Mouse (Mus musculus): ENCODE measurements at regions not wholly inside any gene's neighbourhood (a gene's known extent, or its start where the extent isn't known, plus 50 kb on each side); places are given as distances from the start of the nearest gene placed in this dataset.
"Not testable (repeated sequence)": the region's sequence is repeated elsewhere in the genome, so short reads cannot be mapped to it uniquely, and the experiment has no call there.

DNA sequence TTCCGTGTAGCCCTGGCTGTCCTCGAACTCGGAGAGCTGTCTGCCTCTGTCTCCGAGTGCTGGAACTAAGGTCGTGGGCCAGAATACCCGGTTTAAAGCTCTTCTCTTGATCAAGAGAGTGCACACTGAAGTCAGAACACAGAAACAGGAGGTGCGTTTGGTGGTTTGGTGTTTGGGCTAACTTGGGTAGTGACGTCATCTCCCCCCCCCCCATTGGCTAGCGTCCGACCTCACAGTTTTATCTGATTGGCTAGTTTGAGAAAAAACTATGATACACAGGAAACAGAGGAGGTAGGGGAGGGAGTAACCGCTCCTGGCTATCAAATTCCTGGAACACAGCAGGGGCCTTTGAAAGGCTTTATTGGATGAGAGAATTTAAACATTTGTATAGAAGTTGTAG is 60.2 kb upstream of the Pim1 start:
- no peaks in the 10 kb centered on the region for H3K9me3 ChIP-seq (replicated peaks)
- no peaks in the 10 kb centered on the region for H3K27me3 ChIP-seq
- peaks cover 19% of the 10 kb centered on the region for H3K4me1 ChIP-seq
- ATAC-seq (ENCODE audit: low FRiP score) = no peak
- no peak overlapping the region for H3K4me3 ChIP-seq
- no peaks in the 10 kb centered on the region for H3K36me3 ChIP-seq
- no peak overlapping the region for H3K4me2 ChIP-seq (replicated peaks)
- H3K9ac ChIP-seq = no peak overlapping the region
- no peak overlapping the region for H3K27ac ChIP-seq
- WGBS = 88% methylated on average over 11 of the region's 11 CpGs

DNA sequence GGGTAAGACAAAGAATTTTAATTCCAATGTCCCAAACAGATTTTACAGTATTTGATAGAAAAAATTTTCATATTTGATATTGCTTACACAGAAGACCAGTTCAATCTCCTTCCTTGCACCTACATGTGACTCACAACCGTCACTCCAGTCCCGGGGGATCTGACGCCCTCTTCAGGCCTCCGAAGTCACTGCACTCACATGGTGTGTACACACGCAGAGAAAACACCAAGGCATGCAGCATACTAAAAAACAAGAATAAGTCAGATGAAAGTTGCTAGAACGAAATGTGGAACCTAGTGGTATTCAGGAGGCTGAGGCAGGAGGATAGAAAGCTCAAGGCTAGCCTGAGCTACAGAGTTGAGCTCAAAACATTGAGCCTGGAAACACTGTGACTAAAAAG is 59.7 kb upstream of the Pim1 start:
- Histone ChIP-seq H3K27ac (no peak overlapping the region), H3K4me3 (no peak overlapping the region), H3K4me2 (replicated peaks) (no peak overlapping the region), H3K36me3 (no peaks in the 10 kb centered on the region), H3K27me3 (no peaks in the 10 kb centered on the region), H3K9ac (no peak overlapping the region), H3K9me3 (replicated peaks) (no peaks in the 10 kb centered on the region), H3K4me1 (peaks cover 19% of the 10 kb centered on the region)
- ATAC-seq (ENCODE audit: low FRiP score) = no peak
- 97% methylated on average over 6 of the region's 6 CpGs for WGBS

DNA sequence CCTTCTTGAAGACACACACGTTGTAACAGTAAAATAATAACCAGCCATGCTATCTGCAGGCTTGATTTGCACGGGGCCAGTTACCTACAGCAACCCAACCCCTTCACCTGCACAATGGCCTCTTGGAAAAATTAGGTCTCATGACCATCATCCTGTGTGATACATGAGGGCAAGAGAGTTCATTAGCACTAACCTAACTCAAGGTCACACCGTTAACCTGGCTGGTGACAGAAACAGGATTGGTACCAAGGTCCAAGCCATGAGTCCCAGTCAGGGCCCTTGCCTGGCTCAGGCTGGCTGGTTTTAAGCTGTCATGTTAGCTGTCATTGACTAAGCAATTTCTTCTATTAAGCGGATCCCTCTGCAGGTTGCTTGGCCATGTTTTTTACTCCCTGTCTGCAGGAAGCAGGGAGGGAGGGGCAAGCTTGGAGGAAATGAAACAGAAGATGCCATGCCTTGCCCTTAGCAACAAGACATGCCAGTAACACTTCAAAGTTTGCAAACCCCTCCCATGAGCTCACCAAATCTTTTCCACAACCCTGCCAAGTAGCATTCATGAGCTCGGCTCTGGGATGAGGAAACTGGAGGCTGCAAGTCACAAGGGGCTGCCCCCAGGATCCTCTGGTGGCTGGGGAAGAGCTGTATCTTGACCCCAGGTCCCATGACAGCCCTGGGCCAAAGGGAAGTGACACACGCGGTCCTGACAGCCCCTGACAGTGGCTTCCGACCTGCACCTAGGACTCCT is 58.8 kb upstream of the Pim1 start:
- H3K27ac ChIP-seq = no peak overlapping the region

DNA sequence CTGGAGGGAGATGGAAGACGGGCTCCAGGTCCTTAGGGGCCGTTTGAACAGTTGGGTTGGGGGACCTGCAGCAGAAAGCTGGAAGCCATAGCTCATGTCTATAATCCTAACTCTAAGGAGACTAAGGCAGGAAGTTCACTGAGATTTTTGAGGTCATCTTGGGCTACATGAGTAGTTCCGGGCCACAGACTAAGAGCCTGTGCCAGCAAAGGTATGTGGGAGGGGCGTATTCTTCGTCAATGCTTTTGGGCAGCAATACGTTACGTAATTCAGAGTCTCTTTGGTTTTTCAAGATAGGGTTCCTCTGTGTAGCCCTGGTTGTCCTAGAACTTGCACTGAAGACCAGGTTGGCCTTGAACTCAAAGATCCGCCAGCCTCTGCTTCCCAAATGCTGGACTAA is 57.9 kb upstream of the Pim1 start:
- H3K27me3 ChIP-seq = no peaks in the 10 kb centered on the region
- no peak overlapping the region for H3K4me3 ChIP-seq
- no peaks in the 10 kb centered on the region for H3K36me3 ChIP-seq
- H3K27ac ChIP-seq = no peak overlapping the region
- H3K9ac ChIP-seq = no peak overlapping the region
- H3K4me1 ChIP-seq = peaks cover 31% of the 10 kb centered on the region
- no peak for ATAC-seq (ENCODE audit: low FRiP score)
- 94% methylated on average over 8 of the region's 8 CpGs for whole genome bisulfite sequencing
- no peaks in the 10 kb centered on the region for H3K9me3 ChIP-seq (replicated peaks)
- no peak overlapping the region for H3K4me2 ChIP-seq (replicated peaks)

More for the DNA sequence above, 58.8 kb upstream of the Pim1 start:
- Histone ChIP-seq H3K9me3 (replicated peaks) (no peaks in the 10 kb centered on the region), H3K9ac (no peak overlapping the region), H3K27me3 (no peaks in the 10 kb centered on the region), H3K4me3 (no peak overlapping the region), H3K4me1 (peaks cover 21% of the 10 kb centered on the region), H3K4me2 (replicated peaks) (no peak overlapping the region), H3K36me3 (no peaks in the 10 kb centered on the region)
- no peak for ATAC-seq (ENCODE audit: low FRiP score)
- WGBS = 61% methylated on average over 8 of the region's 8 CpGs

DNA sequence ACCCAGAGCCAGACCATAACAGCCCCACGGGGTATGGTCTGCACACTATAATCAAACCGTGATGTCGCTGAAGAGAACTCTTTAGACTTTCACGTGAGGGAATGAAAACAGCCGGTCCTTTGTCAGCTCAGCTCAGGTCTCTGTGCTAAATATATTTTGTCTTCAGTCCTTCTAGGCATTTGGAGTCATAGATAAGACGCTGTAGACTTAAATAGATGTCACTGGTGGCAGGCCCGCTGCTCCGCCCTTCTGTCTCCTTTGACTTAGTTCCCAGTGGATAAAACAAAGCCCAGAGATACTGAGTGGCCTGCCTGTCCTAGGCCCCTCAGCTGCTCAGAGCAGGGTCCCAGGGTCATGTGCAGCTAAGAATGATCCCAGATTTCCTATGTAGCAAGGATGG is 57.2 kb upstream of the Pim1 start:
- no peak overlapping the region for H3K4me2 ChIP-seq (replicated peaks)
- no peak overlapping the region for H3K9ac ChIP-seq
- no peak for ATAC-seq (ENCODE audit: low FRiP score)
- WGBS = 75% methylated on average over 8 of the region's 8 CpGs
- peaks cover 34% of the 10 kb centered on the region for H3K4me1 ChIP-seq
- no peaks in the 10 kb centered on the region for H3K36me3 ChIP-seq
- H3K27me3 ChIP-seq = no peaks in the 10 kb centered on the region
- H3K4me3 ChIP-seq = no peak overlapping the region
- H3K9me3 ChIP-seq (replicated peaks) = no peaks in the 10 kb centered on the region
- H3K27ac ChIP-seq = no peak overlapping the region

DNA sequence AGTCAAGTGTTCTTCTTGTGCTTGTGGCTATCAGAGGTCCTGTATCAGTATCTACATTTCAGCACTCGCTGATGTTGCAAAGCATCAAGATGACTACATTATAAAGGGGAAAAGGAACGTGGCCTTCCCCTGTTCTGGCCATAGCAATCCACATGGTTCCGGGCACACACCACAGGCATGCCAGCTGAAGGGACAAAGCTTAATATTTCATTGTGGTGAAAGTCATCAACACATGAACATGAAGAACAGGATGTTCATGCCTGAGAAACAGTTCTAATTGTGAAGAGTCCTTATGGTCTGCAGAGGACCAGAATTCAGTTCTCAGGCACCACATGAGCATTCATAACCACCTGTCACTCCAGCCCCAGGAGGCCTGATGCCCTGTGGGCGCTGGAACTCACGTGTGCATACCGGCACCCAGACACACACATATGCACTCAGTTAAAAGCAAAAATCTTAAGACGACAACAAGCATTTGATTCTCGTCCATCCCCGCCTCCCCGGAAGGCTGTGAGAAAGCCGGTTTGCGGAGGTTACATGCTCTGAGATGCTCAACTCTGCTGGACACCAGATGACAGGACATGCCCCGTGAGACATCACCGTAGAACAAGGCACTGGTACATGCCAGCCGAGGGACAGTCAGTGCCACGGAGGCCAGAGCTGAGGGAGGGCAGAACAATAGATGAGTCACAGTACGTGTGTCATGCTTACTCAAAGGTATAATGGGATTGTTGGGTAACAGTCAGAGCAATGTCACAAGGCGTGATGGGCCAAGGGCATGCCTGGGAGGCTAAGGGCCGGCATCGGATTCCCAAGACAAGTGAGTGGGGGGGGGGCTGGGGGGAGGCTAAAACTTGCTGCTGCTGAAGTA is 56.2 kb upstream of the Pim1 start:
- 67% methylated on average over 20 of the region's 20 CpGs for WGBS
- ATAC-seq (ENCODE audit: low FRiP score) = no peak
- Histone ChIP-seq H3K9ac (no peak overlapping the region), H3K9me3 (replicated peaks) (no peaks in the 10 kb centered on the region), H3K27ac (no peak overlapping the region), H3K36me3 (no peaks in the 10 kb centered on the region), H3K4me2 (replicated peaks) (no peak overlapping the region), H3K4me1 (peaks cover 38% of the 10 kb centered on the region), H3K27me3 (no peaks in the 10 kb centered on the region), H3K4me3 (no peak overlapping the region)

DNA sequence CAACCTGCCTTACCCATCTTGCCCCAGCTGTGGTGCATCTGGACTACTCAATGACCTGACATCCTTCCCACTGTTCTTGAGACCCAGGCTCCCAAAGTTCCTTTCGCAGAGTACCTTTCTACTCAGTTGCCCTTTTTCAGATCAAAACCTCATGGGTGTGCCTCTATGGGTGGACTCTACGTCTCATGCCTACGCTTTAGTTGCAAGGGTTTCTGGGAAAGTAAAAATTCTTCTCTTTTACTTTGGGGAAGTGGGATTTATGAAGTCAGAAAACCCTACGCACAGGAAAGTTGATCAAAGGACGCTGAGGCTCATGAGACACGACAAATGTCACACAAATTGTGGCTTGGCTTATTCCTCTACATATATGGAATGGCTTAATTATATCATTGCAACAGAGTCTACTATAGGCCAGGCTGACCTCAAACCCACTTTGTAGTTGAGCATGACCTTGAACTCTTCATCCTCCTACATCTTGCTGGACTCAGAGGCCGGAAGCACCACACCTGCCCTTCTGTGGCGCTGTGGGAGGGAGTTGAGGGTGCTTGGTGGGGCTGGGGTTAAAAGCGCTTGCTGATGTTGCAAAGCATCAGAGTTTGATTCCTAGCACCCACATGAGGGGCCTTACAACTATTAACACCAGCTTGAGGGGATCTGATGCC is 55.1 kb upstream of the Pim1 start:
- Histone ChIP-seq H3K27ac (no peak overlapping the region), H3K27me3 (no peaks in the 10 kb centered on the region), H3K4me1 (peaks cover 38% of the 10 kb centered on the region), H3K4me2 (replicated peaks) (no peak overlapping the region), H3K9ac (no peak overlapping the region), H3K36me3 (no peaks in the 10 kb centered on the region), H3K9me3 (replicated peaks) (no peaks in the 10 kb centered on the region), H3K4me3 (no peak overlapping the region)
- WGBS = 95% methylated on average over 9 of the region's 9 CpGs
- no peak for ATAC-seq (ENCODE audit: low FRiP score)

DNA sequence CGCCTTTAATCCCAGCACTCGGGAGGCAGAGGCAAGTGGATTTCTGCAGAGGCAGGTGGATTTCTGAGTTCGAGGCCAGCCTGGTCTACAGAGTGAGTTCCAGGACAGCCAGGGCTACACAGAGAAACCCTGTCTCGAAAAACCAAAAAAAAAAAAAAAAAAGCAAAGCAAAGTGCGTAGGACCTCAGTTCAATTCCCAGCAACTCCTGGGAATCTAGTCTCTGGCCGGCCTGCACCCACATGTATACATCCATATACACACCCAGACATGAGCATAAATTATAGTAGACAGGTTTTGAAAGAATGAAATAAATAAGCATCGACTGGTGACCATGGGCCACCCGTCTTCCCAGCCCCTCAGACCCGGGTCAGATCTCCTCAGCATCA is 54.1 kb upstream of the Pim1 start:
- not testable (repeated sequence) for H3K9ac ChIP-seq; ATAC-seq (ENCODE audit: low FRiP score); H3K9me3 ChIP-seq (replicated peaks); H3K36me3 ChIP-seq; H3K27me3 ChIP-seq
- Histone ChIP-seq H3K27ac (peak overlapping the region; percentile 89), H3K4me3 (peak overlapping the region; percentile 32), H3K4me2 (replicated peaks) (peak overlapping the region; percentile 62), H3K4me1 (peaks cover 38% of the 10 kb centered on the region)
- 66% methylated on average over 9 of the region's 9 CpGs for WGBS

DNA sequence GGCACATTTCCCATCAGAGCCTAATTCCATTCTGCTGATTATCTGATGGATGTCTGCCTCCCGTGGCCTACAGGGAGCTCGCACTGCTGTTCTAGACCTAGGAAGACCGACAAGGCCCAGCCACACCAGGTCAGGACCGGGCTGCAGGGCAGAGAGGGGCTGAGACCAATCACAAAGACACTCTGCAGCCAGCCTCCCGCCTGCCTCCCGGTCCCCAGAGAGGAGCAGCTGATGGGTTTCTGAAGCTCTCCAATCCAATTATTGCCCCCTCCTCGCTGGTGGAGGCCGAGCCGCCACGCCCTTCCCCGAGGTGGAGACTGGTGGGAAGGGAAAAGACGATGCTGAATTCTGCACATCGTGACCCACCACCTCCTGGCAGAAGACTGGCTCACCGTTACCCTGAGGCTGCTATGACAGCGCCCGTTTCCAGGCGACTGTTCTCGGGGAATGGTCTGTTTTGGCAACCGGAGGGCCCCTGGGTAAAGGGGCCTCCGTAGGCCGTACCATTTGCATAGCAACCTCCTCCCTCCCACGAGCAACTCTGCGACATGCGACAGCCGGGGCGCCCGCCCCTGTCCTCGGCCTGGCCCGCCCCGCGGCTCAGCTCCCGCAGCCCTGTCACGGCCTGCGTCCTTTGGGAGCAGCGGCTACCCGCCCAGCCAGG is 53.5 kb upstream of the Pim1 start:
- H3K36me3 ChIP-seq = no peaks in the 10 kb centered on the region
- peak; percentile 93 for ATAC-seq (ENCODE audit: low FRiP score)
- peaks cover 34% of the 10 kb centered on the region for H3K4me1 ChIP-seq

DNA sequence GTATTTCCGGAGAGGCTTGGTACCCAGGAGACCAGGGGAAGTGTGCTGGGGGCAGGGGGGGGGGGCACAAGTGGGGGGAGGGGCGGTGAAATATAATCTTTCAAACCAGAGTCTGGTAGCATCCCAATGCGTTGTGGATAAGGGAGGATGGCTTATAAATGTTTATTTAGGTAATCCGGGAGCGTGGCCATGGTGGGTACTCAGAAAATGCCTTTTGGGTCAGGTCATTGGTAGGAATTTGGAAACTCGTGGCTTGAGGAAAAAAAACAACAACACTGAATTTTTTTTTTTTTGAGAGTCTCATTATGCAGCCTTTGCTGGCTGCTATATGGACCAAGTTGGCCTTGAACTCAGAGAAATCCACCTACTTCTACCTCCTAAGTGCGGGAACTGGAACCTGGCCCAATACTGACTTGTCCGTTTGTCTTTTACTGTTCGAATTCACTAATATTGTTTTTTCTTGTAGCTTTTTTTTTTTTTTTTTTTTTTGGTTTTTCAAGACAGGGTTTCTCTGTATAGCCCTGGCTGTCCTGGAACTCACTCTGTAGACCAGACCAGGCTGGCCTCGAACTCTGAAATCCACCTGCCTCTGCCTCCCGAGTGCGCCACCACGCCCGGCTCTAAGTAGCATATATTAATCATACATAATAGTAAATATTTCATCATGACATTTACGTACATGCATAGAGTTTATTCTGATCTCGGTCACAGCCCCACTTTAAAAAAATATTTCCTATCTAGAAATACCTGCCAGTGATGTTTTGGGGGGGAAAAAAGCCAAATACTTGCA is 52.8 kb upstream of the Pim1 start:
- Histone ChIP-seq H3K4me2 (replicated peaks) (peak overlapping the region; percentile 62), H3K36me3 (no peaks in the 10 kb centered on the region), H3K9ac (peak overlapping the region; percentile 50), H3K9me3 (replicated peaks) (no peaks in the 10 kb centered on the region), H3K4me3 (peak overlapping the region; percentile 32), H3K27me3 (no peaks in the 10 kb centered on the region), H3K27ac (peak overlapping the region; percentile 89), H3K4me1 (peaks cover 32% of the 10 kb centered on the region)
- whole genome bisulfite sequencing = 36% methylated on average over 16 of the region's 16 CpGs
- ATAC-seq (ENCODE audit: low FRiP score) = no peak

More for the DNA sequence above, 53.5 kb upstream of the Pim1 start:
- H3K4me3 ChIP-seq = peak overlapping the region; percentile 32
- H3K9ac ChIP-seq = peak overlapping the region; percentile 50
- no peaks in the 10 kb centered on the region for H3K9me3 ChIP-seq (replicated peaks)
- H3K4me2 ChIP-seq (replicated peaks) = peak overlapping the region; percentile 62
- under 1% methylated on average over 36 of the region's 36 CpGs for WGBS
- peak overlapping the region; percentile 89 for H3K27ac ChIP-seq
- no peaks in the 10 kb centered on the region for H3K27me3 ChIP-seq

DNA sequence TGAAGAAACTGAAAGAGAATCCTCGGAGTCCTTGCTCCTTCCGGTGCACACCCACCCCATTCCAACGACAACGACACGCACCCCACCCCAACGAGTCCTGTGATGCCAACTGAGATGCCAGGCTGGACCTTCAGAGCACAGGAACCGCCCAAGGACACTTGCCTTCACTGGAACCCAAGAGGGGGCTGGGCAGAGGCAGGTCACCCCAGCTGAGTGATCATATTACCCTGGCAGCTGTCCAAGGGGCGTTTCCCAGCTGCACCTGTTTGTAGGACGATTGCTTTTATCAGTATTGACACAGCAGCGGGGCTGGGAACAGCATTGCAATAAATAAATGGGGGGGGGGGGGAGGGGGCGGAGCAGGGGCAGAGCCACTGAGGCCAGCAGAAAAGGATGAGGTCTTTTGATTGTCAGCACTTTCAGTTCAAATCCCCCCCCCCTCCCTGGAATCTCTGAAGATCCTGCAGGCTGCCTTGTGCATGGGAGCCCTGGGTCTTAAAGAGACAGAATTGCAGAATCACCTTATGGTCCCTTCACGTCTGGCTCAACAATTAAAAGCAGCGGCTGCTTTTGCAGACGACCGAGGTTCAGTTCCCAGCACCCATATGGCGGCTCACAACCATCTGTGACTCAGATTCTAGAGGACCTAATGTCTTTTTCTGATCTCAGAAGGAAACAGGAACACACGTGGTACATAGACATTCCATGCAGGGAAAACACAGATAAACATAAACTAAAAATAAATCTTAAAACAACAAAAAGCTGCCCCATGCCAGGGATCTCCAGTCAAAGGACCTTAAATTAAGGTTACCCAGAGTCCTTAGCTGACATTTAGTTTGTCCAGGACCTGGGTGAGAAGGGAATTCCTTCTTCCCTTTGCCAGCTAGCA is 52.0 kb upstream of the Pim1 start:
- H3K4me2 ChIP-seq (replicated peaks) = peak overlapping the region; percentile 21
- no peak for ATAC-seq (ENCODE audit: low FRiP score)
- H3K9me3 ChIP-seq (replicated peaks) = no peaks in the 10 kb centered on the region
- H3K4me1 ChIP-seq = peaks cover 32% of the 10 kb centered on the region
- H3K27ac ChIP-seq = peak overlapping the region; percentile 89; the same call in 1 of the 2 replicates
- no peaks in the 10 kb centered on the region for H3K36me3 ChIP-seq
- 21% methylated on average over 16 of the region's 17 CpGs for WGBS
- H3K9ac ChIP-seq = no peak overlapping the region
- H3K4me3 ChIP-seq = no peak overlapping the region
- H3K27me3 ChIP-seq = no peaks in the 10 kb centered on the region

Measured in hindbrain, embryonic 12.5 days (tissue).